Mouse (Mus musculus) embryonic fibroblast, embryonic 13.5 days (primary cell): Measurements from ENCODE around the gene Vgf.

Experiments
- CTCF ChIP-seq: IDR thresholded peaks from 2 replicates; pipeline ENCODE4 v1.5.1; 2011; ENCODE audit warnings: mild to moderate bottlenecking, control low read depth, low read length, moderate library complexity, borderline replicate concordance; ENCODE audit not compliant: insufficient read depth
- POLR2A ChIP-seq: IDR thresholded peaks from 2 replicates; pipeline ENCODE4 v1.6.1; 2011; ENCODE audit warnings: low read depth, mild to moderate bottlenecking, control low read depth, low read length, moderate library complexity

GRCm38 (mm10) chr5:137078041-137078440 lies 51.8 kb downstream of the Vgf start:
- TF ChIP-seq CTCF: no peak
- no peak for TF ChIP-seq POLR2A
